Mouse (Mus musculus): ENCODE data around the gene Slc20a1.

- TF ChIP-seq CTCF (IDR thresholded peaks at IDR 0.05; ENCODE audit: borderline replicate concordance, insufficient read depth, low read depth, low read length) (no peak), POLR2A (IDR thresholded peaks at IDR 0.05; ENCODE audit: borderline replicate concordance, insufficient read depth, low read length) (no peak)
Observed at GRCm38 (mm10) chr2:129151111-129151510, 47.5 kb upstream of the Slc20a1 start.
